Mouse (Mus musculus) kidney, postnatal 0 days (tissue): ENCODE data around the gene Rgs1. TPM values are rescaled to one million over a fixed set of nuclear protein-coding genes. Genes with fewer than 3 reads are reported as not detected.
A peak's percentile ranks its signal among the peaks of the same experiment; 100 is the strongest.

Experiments used
- ATAC-seq: fragments of 200-750 bp; cut with Nextera tagmentation; replicated peaks from 2 replicates; pipeline ENCODE4 v1.8.0; 2017; ENCODE audit warnings: low read depth, moderate number of reproducible peaks, moderate TSS enrichment, moderate library complexity; ENCODE audit not compliant: low FRiP score
- DNase-seq: peaks from one replicate; pipeline ENCODE4 v3.0.0-alpha.2; 2016; ENCODE audit warnings: low spot score
- H3K27ac ChIP-seq: fragments of 300-500 bp; sonication (generic); 2 replicates; pipeline ENCODE4 v1.5.1; 2014; ENCODE audit warnings: mild to moderate bottlenecking
- H3K27me3 ChIP-seq: fragments of 300-500 bp; sonication (generic); 2 replicates; pipeline ENCODE4 v1.6.1; 2014; ENCODE audit warnings: low read length, mixed read lengths; ENCODE audit not compliant: insufficient read depth
- H3K36me3 ChIP-seq: fragments of 300-500 bp; sonication (generic); 2 replicates; pipeline ENCODE4 v1.6.1; 2014; ENCODE audit warnings: low read length, mixed read lengths; ENCODE audit not compliant: insufficient read depth
- H3K4me1 ChIP-seq: fragments of 300-500 bp; sonication (generic); replicated peaks from 2 replicates; pipeline ENCODE4 v1.6.1; 2014; ENCODE audit warnings: antibody characterized with exemption, low read length, mixed read lengths; ENCODE audit not compliant: insufficient read depth
- H3K4me2 ChIP-seq: fragments of 300-500 bp; sonication (generic); 2 replicates; pipeline ENCODE4 v1.6.1; 2014; ENCODE audit warnings: mild to moderate bottlenecking, low read length, moderate library complexity, mixed read lengths
- H3K4me3 ChIP-seq: fragments of 300-500 bp; sonication (generic); replicated peaks from 2 replicates; pipeline ENCODE4 v1.5.1; 2014; ENCODE audit warnings: low read depth, low read length
- H3K9ac ChIP-seq: fragments of 300-500 bp; sonication (generic); 2 replicates; pipeline ENCODE4 v1.6.1; 2014; ENCODE audit warnings: low read depth, low read length
- H3K9me3 ChIP-seq: fragments of 300-500 bp; sonication (generic); replicated peaks from 2 replicates; pipeline ENCODE4 v1.6.1; 2016; ENCODE audit warnings: low read length, inconsistent platforms, mixed read lengths
- CTCF ChIP-seq: IDR thresholded peaks from 2 replicates; pipeline ENCODE4 v1.5.1; 2016; ENCODE audit warnings: antibody characterized with exemption, low read depth, mild to moderate bottlenecking, moderate library complexity
- WGBS: fragments of 180-500 bp; shearing (Covaris S2); extraction: QIAGEN DNeasy Blood & Tissue Kit; methylation state at CpG from one replicate; pipeline ENCODE4 v1.1.7; 2014; 5-methylcytosine and 5-hydroxymethylcytosine counted together
- polyA plus RNA-seq: library from polyadenylated mRNA; unstranded; fragments of >200 nt; fragmentation: Nextera tagmentation; extraction: Ambion mirVana; gene quantifications from 2 replicates; pipeline ENCODE4 v1.2.1, GENCODE M21; 2015

The Rgs1 gene
- polyA plus RNA-seq, 1 experiment from 2014 or later: 0.25 TPM

DNA sequence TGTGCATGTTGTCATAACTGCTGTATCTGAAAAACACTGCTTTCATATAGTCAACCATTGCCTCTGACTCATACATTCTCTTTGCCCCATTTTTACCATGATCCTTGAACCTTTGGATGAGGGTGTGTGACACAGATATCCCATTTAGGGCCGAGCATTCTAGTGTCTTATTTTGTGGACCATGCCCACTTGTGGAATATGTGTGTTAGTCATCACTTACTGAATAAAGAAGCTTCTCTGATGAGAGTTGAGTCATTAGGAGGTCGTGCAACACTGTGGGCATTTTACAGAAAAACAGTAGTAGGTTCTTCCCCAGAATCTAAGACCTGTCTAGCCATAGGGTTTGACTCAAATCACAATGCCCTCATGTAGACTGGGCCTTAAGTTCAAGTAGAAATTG, 9.8 kb downstream of the Rgs1 start:
- Histone ChIP-seq H3K4me1 (no peaks in the 10 kb centered on the region), H3K4me3 (no peak overlapping the region), H3K27me3 (no peaks in the 10 kb centered on the region), H3K27ac (no peak overlapping the region), H3K36me3 (no peaks in the 10 kb centered on the region), H3K9me3 (no peaks in the 10 kb centered on the region), H3K9ac (no peak overlapping the region), H3K4me2 (no peak overlapping the region)
- TF ChIP-seq CTCF: no peak
- ATAC-seq (no peak), DNase-seq (no peak)
- WGBS: 74% methylated on average over 2 of the region's 2 CpGs

DNA sequence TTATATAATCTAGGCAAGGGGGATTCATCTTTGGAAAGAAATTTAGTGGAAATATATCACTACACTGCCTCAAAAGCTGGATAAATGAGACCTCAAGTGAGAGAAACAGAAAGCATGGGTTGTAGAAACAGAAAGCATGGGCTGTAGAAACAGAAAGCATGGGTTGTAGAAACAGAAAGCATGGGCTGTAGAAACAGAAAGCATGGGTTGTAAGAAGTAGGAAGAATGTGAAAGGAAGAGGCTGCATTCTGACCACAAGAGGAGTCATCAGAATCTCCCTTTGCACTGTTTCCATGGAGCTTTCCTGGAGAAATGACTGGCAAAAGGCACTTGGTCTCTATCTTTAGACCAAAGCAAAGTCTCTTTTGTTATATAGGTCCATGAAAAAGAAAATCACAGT, 33.8 kb downstream of the Rgs1 start:
- H3K36me3 ChIP-seq: no peaks in the 10 kb centered on the region
- no peak for ATAC-seq
- no peak overlapping the region for H3K9ac ChIP-seq
- no peak overlapping the region for H3K4me2 ChIP-seq
- no peaks in the 10 kb centered on the region for H3K9me3 ChIP-seq
- H3K4me3 ChIP-seq: no peak overlapping the region
- no peak overlapping the region for H3K27ac ChIP-seq
- DNase-seq: no peak
- H3K4me1 ChIP-seq: no peaks in the 10 kb centered on the region
- TF ChIP-seq CTCF: no peak
- no peaks in the 10 kb centered on the region for H3K27me3 ChIP-seq

DNA sequence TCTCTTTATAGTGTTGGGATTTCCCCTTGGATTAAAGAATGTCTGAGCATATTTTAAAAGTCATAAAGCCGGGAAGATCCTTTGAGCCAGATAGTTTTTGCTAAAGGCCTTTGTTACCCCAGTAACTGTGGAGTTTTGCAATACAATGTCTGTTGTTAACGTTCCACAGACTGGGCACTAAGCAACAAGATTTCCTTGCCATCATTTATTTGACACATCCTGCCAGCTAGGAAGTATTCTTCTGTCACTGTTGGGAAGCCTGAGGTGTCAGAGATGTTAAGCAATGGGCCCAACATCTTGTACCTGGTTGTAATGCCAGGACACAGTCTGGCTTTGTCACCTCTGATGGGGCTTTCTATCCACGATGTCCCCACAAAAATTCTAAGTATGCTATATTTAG, 38.1 kb downstream of the Rgs1 start:
- Histone ChIP-seq H3K4me3 (no peak overlapping the region), H3K27me3 (no peaks in the 10 kb centered on the region), H3K27ac (no peak overlapping the region), H3K4me1 (no peaks in the 10 kb centered on the region), H3K36me3 (no peaks in the 10 kb centered on the region), H3K9me3 (no peaks in the 10 kb centered on the region), H3K9ac (no peak overlapping the region), H3K4me2 (no peak overlapping the region)
- ATAC-seq (no peak), DNase-seq (no peak)
- 70% methylated on average over 3 of the region's 3 CpGs for WGBS
- TF ChIP-seq CTCF: no peak

DNA sequence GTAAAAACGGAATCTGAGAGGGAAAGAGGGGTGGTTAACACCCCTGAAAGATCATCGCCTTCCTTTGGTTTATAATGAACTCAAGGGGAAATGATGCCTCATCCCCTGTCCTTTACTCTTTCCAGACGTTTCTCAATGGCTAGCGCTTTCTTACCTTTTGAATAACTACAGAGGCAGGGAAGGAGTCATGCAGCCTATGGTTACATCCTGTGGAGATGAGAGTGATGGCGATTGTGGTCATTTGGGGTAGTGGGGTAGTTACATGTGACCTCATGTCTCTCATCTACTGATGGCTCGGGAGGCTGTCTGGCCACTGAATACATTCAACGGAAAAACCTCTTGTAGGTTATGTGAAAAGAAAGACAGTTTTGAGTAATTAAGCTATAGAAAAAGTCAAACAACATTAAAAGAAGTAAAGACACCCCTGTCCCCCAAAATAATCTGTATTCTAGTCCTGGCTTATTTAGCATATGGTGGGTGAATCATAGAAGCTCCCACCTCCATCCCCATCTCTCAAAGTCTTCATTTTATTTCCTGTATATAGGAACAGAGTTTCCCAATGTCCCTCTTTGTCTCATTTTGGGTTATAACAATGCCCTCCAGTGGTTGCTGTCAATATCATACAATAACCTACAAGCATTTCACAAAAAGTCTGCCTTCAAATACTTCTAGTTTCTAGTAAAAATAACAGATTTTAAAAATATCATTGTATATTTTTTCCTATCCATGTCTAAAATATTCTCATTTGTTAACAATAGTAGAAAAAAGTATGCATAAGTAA, 42.6 kb downstream of the Rgs1 start:
- Histone ChIP-seq H3K4me2 (no peak overlapping the region), H3K27me3 (no peaks in the 10 kb centered on the region), H3K27ac (no peak overlapping the region), H3K9me3 (no peaks in the 10 kb centered on the region), H3K9ac (no peak overlapping the region), H3K36me3 (no peaks in the 10 kb centered on the region), H3K4me1 (no peaks in the 10 kb centered on the region), H3K4me3 (no peak overlapping the region)
- 0 out of 2 replicates have a peak, but pooled peaks have one; percentile 3 for TF ChIP-seq CTCF
- DNase-seq (no peak), ATAC-seq (no peak)
- 63% methylated on average over 7 of the region's 7 CpGs for WGBS

DNA sequence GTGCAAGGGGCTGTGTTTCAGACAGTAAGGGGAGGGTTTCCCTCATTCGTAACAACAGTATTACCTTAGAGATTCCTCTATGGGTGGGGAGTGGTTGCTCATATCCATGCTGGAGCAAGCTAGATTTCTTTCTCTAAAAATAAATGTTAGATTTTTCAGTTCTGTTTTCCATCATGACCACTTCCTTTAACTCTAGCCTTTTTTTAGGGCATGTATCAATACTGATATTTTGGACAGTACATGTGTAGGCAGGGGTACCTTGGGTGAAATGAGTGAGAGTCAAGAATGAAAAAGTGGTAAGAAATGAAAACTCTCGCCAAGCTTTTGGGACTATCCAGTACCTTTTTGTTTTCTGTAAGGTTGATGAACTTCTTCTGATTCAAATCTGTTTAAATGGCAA, 44.3 kb downstream of the Rgs1 start:
- ATAC-seq: no peak
- DNase-seq: no peak
- no peak overlapping the region for H3K4me3 ChIP-seq
- no peaks in the 10 kb centered on the region for H3K27me3 ChIP-seq
- 93% methylated on average over 2 of the region's 2 CpGs for WGBS
- H3K4me2 ChIP-seq: no peak overlapping the region
- no peak for TF ChIP-seq CTCF
- H3K4me1 ChIP-seq: no peaks in the 10 kb centered on the region
- no peak overlapping the region for H3K9ac ChIP-seq
- H3K9me3 ChIP-seq: no peaks in the 10 kb centered on the region
- no peak overlapping the region for H3K27ac ChIP-seq
- H3K36me3 ChIP-seq: no peaks in the 10 kb centered on the region

DNA sequence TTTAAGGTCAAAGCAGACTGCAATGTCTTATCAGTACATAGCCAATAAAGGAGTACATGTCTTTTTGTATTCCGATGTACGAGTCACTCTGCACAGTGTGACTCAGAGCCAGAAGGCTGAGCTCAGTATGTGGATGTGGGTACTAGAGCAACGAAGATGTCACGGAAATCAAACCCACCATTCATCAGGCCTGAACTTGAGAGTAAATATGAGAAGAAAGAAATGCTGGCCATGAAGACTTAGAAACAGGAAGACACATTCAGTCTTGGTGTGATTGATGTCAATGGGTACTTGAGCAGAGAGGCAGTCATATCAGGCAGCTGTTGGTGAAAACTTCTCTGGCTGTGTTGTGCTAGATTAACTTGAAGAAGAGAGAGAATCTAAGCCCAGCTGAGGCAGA, 46.1 kb downstream of the Rgs1 start:
- Histone ChIP-seq H3K9ac (no peak overlapping the region), H3K4me2 (no peak overlapping the region), H3K4me1 (no peaks in the 10 kb centered on the region), H3K9me3 (no peaks in the 10 kb centered on the region), H3K36me3 (no peaks in the 10 kb centered on the region), H3K27me3 (no peaks in the 10 kb centered on the region), H3K4me3 (no peak overlapping the region), H3K27ac (no peak overlapping the region)
- ATAC-seq: no peak
- 87% methylated on average over 4 of the region's 4 CpGs for WGBS
- DNase-seq: no peak
- no peak for TF ChIP-seq CTCF

DNA sequence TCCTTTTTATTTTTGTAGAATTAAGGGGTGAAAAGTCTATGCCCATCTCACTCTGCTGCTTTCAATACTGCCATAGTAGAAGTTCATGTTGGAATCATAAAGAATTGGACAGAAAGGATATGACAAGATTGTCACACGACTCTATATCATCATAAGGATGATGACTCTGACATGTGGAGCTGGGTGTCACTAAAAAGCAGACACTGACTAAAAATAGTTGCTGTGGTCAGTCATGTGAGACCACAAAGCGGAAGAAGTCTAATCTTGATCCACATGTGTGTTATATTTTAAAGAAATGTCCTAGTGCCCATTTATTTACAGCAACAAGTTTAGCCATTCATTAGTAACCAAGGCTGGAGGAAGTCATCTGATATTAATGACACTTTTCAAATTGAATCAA, 48.5 kb downstream of the Rgs1 start:
- TF ChIP-seq CTCF: no peak
- no peaks in the 10 kb centered on the region for H3K36me3 ChIP-seq
- H3K4me1 ChIP-seq: no peaks in the 10 kb centered on the region
- no peak for ATAC-seq
- H3K9me3 ChIP-seq: no peaks in the 10 kb centered on the region
- WGBS: 67% methylated on average over 2 of the region's 2 CpGs
- H3K27me3 ChIP-seq: no peaks in the 10 kb centered on the region
- no peak overlapping the region for H3K9ac ChIP-seq
- H3K27ac ChIP-seq: no peak overlapping the region
- no peak for DNase-seq
- H3K4me2 ChIP-seq: no peak overlapping the region
- H3K4me3 ChIP-seq: no peak overlapping the region
